Mouse (Mus musculus): ENCODE data around the gene Sirt5.

GRCm38 (mm10) chr13:43356346-43357125 lies 8.8 kb upstream of the Sirt5 start:
- TF ChIP-seq GATA1 (IDR thresholded peaks at IDR 0.05; ENCODE audit: borderline replicate concordance, low read length) (no peak), FLI1 (IDR thresholded peaks at IDR 0.05; ENCODE audit: low read length) (no peak)

Data from megakaryocyte, embryonic 14.5 days (primary cell).